Mouse (Mus musculus) bone marrow macrophage, adult 2 months (primary cell): Measurements from ENCODE around the gene St3gal3. TPM values are rescaled to one million over a fixed set of nuclear protein-coding genes. Genes with fewer than 3 reads are reported as not detected.

ENCODE experiments used
- H3K27ac ChIP-seq: 2 replicates; pipeline ENCODE4 v1.5.1; 2012; ENCODE audit warnings: low read depth, low read length; ENCODE audit not compliant: insufficient read depth
- H3K4me1 ChIP-seq: 2 replicates; pipeline ENCODE4 v1.6.1; 2012; ENCODE audit warnings: low read length; ENCODE audit not compliant: control insufficient read depth, insufficient read depth
- H3K4me3 ChIP-seq: 2 replicates; pipeline ENCODE4 v1.5.1; 2012; ENCODE audit warnings: mild to moderate bottlenecking, low read length, moderate library complexity; ENCODE audit not compliant: insufficient read depth
- CTCF ChIP-seq: IDR thresholded peaks from 2 replicates; pipeline ENCODE4 v1.5.1; 2012; ENCODE audit warnings: low read depth, mild to moderate bottlenecking, low read length, moderate library complexity
- POLR2A ChIP-seq: IDR thresholded peaks from 2 replicates; pipeline ENCODE4 v1.6.1; 2012; ENCODE audit warnings: mild to moderate bottlenecking, low read depth, low read length, borderline replicate concordance
- polyA plus RNA-seq: library from polyadenylated mRNA; stranded (reverse); fragments of >200 nt; gene quantifications from 2 replicates; pipeline ENCODE4 v1.2.4, GENCODE M21; 2012; ENCODE audit not compliant: missing spikeins, insufficient read depth, insufficient read length

Gene St3gal3
- polyA plus RNA-seq, 1 experiment: 18.6 TPM

DNA sequence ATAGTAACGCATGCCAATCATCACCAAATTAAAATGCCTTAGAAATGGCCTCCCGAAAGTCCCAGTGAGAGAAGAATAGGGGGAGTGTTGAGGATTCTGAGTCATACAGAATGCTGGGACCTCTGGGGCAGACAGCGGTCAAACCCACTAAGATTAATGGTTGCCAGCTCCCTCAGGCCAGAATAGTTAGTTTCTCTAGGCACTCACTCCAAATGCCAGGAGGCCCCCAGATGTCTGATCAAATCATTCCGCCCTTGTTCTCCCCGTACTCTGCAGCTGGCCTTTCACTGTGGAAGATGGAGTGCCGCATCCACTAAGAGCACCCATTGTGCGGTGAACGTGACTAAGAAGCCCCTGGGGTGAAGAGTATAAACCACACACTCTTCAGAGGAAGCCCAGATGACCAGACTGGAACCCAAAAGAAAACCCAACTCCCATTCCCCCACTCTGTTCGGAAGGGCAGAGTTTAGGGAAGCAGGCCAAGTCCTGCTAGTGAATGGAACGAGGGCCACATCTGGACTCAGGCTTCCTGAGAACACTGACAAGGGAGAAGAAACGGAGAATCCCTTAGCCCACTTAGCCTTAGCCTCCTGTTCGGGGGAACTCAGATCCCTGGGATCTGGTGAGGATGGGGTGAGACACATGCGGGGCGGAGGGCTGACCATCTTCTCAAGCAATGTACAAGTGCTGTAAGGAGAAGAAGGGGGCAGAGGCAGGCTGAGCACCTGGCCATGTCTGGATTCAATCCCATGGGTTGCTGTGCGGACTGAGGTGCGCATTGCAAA is 117.5 kb downstream of the St3gal3 start:
- TF ChIP-seq POLR2A (no peak), CTCF (no peak)
- Histone ChIP-seq H3K4me3 (no peak overlapping the region), H3K27ac (no peak overlapping the region), H3K4me1 (no peaks in the 10 kb centered on the region)

DNA sequence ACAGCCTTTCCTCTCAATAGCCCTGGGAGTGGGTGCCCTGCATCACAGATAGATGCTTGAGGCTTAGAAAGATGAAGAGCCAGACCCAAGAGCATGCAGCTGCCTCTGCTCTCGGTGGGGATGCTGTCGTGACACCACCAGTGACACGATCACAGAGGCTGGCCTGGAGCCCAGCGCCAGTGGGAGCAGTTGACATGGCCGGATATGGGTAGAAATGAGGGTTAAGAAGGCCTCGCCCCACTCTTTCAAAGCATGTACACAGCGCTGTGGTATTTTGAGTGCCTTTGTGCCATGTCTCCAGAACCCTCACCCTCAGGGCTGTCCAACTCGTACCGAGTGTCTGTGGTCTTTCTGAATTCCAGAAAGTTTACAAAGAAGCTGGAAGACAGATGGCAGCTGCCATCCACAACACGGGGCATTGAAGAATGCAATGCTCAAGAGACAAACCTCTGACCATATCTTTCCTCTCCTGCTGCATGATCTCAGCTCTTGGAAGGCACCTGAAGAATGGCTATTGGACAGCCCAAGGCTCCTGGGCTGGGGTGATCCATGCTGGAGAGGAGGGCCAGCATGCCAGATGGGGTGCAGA is 118.3 kb downstream of the St3gal3 start:
- Histone ChIP-seq H3K4me1 (no peaks in the 10 kb centered on the region), H3K4me3 (no peak overlapping the region), H3K27ac (no peak overlapping the region)
- TF ChIP-seq POLR2A (no peak), CTCF (no peak)

DNA sequence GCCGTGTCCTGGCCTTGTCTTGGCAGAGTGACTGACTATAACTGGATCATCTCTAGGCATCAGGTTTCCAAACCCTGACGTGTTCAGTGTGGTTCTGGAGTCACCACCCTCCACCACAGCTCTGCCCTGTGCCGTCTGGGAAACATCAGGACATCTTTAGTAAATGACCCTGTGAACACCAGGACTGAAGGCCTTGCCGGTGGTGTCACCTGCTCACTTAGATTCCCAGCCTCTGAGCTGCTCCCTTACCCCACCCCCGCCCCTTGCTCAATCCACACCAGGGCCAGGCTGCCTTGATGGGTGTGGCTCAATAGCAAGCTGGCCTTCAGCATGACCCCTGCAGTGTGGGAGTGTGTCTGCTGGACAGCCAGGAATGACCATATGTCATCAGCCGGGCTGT is 119.1 kb downstream of the St3gal3 start:
- Histone ChIP-seq H3K4me3 (no peak overlapping the region), H3K27ac (no peak overlapping the region), H3K4me1 (no peaks in the 10 kb centered on the region)
- no peak for TF ChIP-seq CTCF
- no peak for TF ChIP-seq POLR2A

DNA sequence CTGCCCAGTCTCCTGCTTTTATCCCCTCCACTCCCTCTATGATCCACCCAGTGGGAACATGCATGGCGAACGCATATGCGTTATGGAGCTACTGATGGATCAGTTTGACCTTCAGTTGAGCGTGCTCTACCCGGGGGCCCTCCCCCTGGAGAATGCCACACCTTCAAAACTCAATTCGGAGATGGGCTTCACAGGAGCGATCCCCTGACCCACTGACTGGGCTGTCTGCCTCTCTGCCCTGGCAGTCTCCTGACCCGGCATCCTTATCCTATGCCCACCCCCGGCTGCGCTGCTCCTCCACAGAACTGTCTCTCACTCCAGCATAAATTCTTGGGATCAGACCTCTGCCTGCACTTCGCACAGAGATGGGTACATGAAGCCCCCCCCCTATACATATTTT is 119.6 kb downstream of the St3gal3 start:
- Histone ChIP-seq H3K4me1 (no peaks in the 10 kb centered on the region), H3K4me3 (no peak overlapping the region), H3K27ac (no peak overlapping the region)
- TF ChIP-seq CTCF: no peak
- TF ChIP-seq POLR2A: no peak

DNA sequence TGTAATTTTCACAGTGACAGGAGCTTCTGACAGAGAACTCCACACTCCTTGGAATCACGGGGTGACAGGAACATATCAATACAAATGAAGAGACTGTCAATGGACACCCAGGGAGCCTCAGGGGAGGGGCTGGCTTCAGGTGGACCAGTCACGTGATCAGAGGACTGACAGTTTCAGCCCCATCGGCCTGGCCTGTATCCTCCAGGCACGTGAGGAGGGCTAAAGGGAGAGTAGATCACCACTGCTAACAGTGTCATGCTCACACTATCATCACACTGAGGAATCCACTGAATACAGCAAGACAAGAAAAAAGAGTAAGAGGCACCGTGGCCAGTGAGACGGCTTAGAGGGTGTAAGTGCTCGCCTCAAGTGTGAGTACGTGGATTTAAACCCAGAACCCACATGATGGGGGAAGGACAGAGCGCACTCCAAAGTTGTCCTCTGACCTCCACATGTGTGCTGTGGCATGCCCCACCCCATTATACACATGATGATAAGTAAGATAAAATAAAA is 124.0 kb downstream of the St3gal3 start:
- H3K4me1 ChIP-seq: peaks cover 9% of the 10 kb centered on the region
- H3K27ac ChIP-seq: no peak overlapping the region
- TF ChIP-seq POLR2A (no peak), CTCF (no peak)
- no peak overlapping the region for H3K4me3 ChIP-seq

DNA sequence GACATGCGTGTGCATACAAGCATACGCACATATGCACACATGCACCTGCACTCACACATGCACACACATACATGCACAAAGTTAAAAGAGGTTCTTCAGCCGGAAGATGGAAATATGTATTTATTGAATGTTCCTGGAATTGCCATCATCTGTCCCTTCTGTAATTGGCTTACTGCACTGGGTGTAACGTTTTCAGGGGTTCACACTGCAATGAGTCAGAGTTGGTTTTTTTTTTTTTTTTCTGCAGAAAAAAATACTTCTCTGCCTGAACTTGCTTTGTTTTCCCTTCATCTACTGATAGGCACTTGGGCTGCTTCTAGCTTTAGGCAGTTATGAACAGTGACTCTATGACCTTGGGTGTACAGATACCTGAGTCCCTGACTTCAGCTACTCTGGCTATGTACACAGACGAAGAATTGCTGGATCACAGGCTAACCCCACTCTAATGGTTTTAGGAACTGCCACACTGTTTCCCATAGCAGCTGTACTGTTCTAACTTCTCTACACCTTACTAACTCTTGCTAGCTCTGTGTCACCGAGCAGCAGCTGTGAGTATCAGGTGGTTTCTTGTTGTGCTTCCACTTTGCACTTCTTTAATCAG is 126.2 kb downstream of the St3gal3 start:
- Histone ChIP-seq H3K4me3 (no peak overlapping the region), H3K4me1 (peaks cover 9% of the 10 kb centered on the region), H3K27ac (no peak overlapping the region)
- TF ChIP-seq POLR2A (no peak), CTCF (no peak)

DNA sequence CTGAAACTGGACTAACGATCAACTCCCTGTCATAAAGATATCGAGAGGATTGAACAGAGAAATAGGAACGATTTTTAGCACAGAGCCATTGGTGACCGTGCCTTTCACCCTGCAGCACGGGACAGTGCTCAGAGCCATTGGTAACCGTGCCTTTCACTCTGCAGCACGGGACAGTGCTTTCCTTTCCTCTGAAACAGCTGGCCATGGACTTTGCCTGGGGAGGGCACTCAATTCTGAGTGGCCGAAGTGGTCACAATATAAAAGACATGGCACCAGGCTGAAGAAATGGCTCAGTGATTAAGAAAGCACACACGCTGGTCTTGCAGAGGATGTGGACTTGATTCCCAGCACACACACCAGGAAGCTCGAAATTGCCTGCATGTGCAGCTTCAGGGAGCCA is 133.4 kb downstream of the St3gal3 start:
- TF ChIP-seq CTCF (no peak), POLR2A (no peak)
- H3K27ac ChIP-seq: no peak overlapping the region
- peaks cover 4% of the 10 kb centered on the region; the same call in 1 of the 2 replicates for H3K4me1 ChIP-seq
- H3K4me3 ChIP-seq: no peak overlapping the region

DNA sequence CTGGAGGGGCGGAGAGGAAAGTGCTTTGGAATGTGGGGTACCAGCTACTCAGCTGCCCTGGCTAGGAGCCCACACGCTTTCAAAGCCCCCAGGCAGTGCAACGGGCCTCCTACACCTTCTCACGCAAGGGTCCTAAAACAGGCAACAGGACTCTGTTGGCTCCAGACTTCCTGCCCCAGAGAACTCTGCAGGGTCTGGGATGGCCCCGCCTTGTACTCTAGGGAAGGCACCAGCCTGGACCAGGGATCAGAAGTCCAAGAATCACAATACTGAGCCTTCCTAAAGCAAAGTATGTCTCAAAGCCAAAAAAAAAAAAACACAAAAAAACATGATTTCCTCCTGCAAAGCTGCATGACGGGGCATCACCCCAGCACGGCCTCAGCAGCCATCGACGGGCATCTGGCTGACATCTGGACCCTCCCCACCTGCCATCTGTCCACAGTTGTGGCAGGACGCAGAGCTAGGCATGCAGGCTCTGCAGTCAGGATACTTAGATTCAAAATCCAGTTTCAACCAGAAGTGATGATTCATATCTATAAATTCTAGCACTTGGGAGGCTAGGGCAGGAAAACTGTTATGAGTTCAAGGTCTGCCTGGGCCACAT is 134.0 kb downstream of the St3gal3 start:
- peaks cover 4% of the 10 kb centered on the region; the same call in 1 of the 2 replicates for H3K4me1 ChIP-seq
- H3K27ac ChIP-seq: no peak overlapping the region
- TF ChIP-seq POLR2A: no peak
- no peak for TF ChIP-seq CTCF
- H3K4me3 ChIP-seq: no peak overlapping the region

DNA sequence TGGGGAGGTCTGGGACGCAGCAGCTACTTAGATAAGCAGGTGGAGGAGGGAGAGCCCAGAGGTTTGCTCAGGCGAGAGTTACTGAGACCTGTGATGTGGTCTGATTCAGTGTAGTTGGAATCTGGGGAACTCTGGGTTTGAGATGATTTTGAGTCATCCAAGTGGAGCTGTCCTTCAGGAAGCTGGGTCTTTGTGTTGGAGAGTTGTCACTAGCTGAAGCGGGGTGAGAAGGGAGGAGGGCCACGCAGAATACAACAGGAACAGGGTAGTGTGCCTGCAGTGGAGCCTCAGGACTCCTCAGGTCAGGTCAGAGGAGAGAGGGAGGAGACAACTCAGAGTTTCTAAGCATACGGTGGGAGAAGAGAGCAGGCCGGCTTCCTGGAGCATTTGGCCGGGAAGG is 134.8 kb downstream of the St3gal3 start:
- H3K4me3 ChIP-seq: no peak overlapping the region
- no peak for TF ChIP-seq CTCF
- no peak for TF ChIP-seq POLR2A
- H3K27ac ChIP-seq: no peak overlapping the region
- H3K4me1 ChIP-seq: peaks cover 4% of the 10 kb centered on the region; the same call in 1 of the 2 replicates
